Mouse (Mus musculus): ENCODE measurements around the gene Defb42. TPM values are rescaled to one million over a fixed set of nuclear protein-coding genes. Genes with fewer than 3 reads are reported as not detected.

The Defb42 gene
- not detected in 2 replicates for polyA plus RNA-seq (2012; ENCODE audit: insufficient read depth, insufficient read length, low replicate concordance, missing spikeins)

GRCm38 (mm10) chr14:63046691-63047090 is at the start of gene Defb42:
Gene Defb42, plus strand, starts transcription at chr14:63046991.
- WGBS = 88% methylated on average over 3 of the region's 3 CpGs
- Histone ChIP-seq H3K4me3 (ENCODE audit: insufficient read depth, low read depth, low read length) (no peak within 1 kb of the TSS), H3K4me1 (ENCODE audit: control insufficient read depth, insufficient read depth, low read length) (no peaks in the 10 kb centered on the region), H3K27ac (ENCODE audit: insufficient read depth, low read depth, low read length) (no peak within 1 kb of the TSS)
- no peak for TF ChIP-seq POLR2A (IDR thresholded peaks at IDR 0.05; ENCODE audit: insufficient read depth, low read depth, low read length)
- TF ChIP-seq CTCF (IDR thresholded peaks at IDR 0.05; ENCODE audit: insufficient read depth, low read depth, low read length) = no peak

- Histone ChIP-seq H3K4me1 (ENCODE audit: control insufficient read depth, insufficient read depth, low read length) (no peaks in the 10 kb centered on the region), H3K4me3 (ENCODE audit: insufficient read depth, low read depth, low read length) (no peak within 1 kb of the TSS), H3K27ac (ENCODE audit: insufficient read depth, low read depth, low read length) (no peak within 1 kb of the TSS)
- TF ChIP-seq CTCF (IDR thresholded peaks at IDR 0.05; ENCODE audit: insufficient read depth, low read depth, low read length) = no peak
- TF ChIP-seq POLR2A (IDR thresholded peaks at IDR 0.05; ENCODE audit: insufficient read depth, low read depth, low read length) = no peak
- 77% methylated on average over 8 of the region's 8 CpGs for WGBS
These were observed 49.0 kb upstream of the Defb42 start, which contains the start of gene Defb47 for GRCm38 (mm10) chr14:62997777-62998176. Gene Defb47, plus strand, starts transcription at chr14:62998077.

GRCm38 (mm10) chr14:62998977-62999376 is 47.8 kb upstream of the Defb42 start:
- WGBS = 92% methylated on average over 4 of the region's 4 CpGs
- no peak overlapping the region for H3K27ac ChIP-seq (ENCODE audit: insufficient read depth, low read depth, low read length)
- no peak overlapping the region for H3K4me3 ChIP-seq (ENCODE audit: insufficient read depth, low read depth, low read length)
- H3K4me1 ChIP-seq (ENCODE audit: control insufficient read depth, insufficient read depth, low read length) = no peaks in the 10 kb centered on the region
- no peak for TF ChIP-seq POLR2A (IDR thresholded peaks at IDR 0.05; ENCODE audit: insufficient read depth, low read depth, low read length)
- no peak for TF ChIP-seq CTCF (IDR thresholded peaks at IDR 0.05; ENCODE audit: insufficient read depth, low read depth, low read length)

GRCm38 (mm10) chr14:63002588-63002987 is 44.2 kb upstream of the Defb42 start:
- WGBS = 40% methylated on average over 2 of the region's 2 CpGs
- H3K27ac ChIP-seq (ENCODE audit: insufficient read depth, low read depth, low read length) = no peak overlapping the region
- TF ChIP-seq CTCF (IDR thresholded peaks at IDR 0.05; ENCODE audit: insufficient read depth, low read depth, low read length) (no peak), POLR2A (IDR thresholded peaks at IDR 0.05; ENCODE audit: insufficient read depth, low read depth, low read length) (no peak)
- no peak overlapping the region for H3K4me3 ChIP-seq (ENCODE audit: insufficient read depth, low read depth, low read length)
- no peaks in the 10 kb centered on the region for H3K4me1 ChIP-seq (ENCODE audit: control insufficient read depth, insufficient read depth, low read length)

- H3K4me1 ChIP-seq (ENCODE audit: control insufficient read depth, insufficient read depth, low read length) = no peaks in the 10 kb centered on the region
- H3K4me3 ChIP-seq (ENCODE audit: insufficient read depth, low read depth, low read length) = no peak within 1 kb of the TSS
- WGBS = 97% methylated on average over 5 of the region's 5 CpGs
- TF ChIP-seq POLR2A (IDR thresholded peaks at IDR 0.05; ENCODE audit: insufficient read depth, low read depth, low read length) (no peak), CTCF (IDR thresholded peaks at IDR 0.05; ENCODE audit: insufficient read depth, low read depth, low read length) (no peak)
- no peak within 1 kb of the TSS for H3K27ac ChIP-seq (ENCODE audit: insufficient read depth, low read depth, low read length)
These were observed 35.3 kb upstream of the Defb42 start, which contains the start of gene Defb43 for GRCm38 (mm10) chr14:63011471-63011870. Gene Defb43, plus strand, starts transcription at chr14:63011771.

GRCm38 (mm10) chr14:63013082-63013481 is 33.7 kb upstream of the Defb42 start:
- Histone ChIP-seq H3K27ac (ENCODE audit: insufficient read depth, low read depth, low read length) (no peak overlapping the region), H3K4me1 (ENCODE audit: control insufficient read depth, insufficient read depth, low read length) (no peaks in the 10 kb centered on the region), H3K4me3 (ENCODE audit: insufficient read depth, low read depth, low read length) (no peak overlapping the region)
- 62% methylated on average over 4 of the region's 4 CpGs for WGBS
- TF ChIP-seq POLR2A (IDR thresholded peaks at IDR 0.05; ENCODE audit: insufficient read depth, low read depth, low read length) (no peak), CTCF (IDR thresholded peaks at IDR 0.05; ENCODE audit: insufficient read depth, low read depth, low read length) (no peak)

- no peaks in the 10 kb centered on the region for H3K4me1 ChIP-seq (ENCODE audit: control insufficient read depth, insufficient read depth, low read length)
- 63% methylated on average over 4 of the region's 4 CpGs for WGBS
- no peak overlapping the region for H3K4me3 ChIP-seq (ENCODE audit: insufficient read depth, low read depth, low read length)
- H3K27ac ChIP-seq (ENCODE audit: insufficient read depth, low read depth, low read length) = no peak overlapping the region
- TF ChIP-seq POLR2A (IDR thresholded peaks at IDR 0.05; ENCODE audit: insufficient read depth, low read depth, low read length) (no peak), CTCF (IDR thresholded peaks at IDR 0.05; ENCODE audit: insufficient read depth, low read depth, low read length) (no peak)
These were observed 32.1 kb upstream of the Defb42 start for GRCm38 (mm10) chr14:63014667-63015066.

GRCm38 (mm10) chr14:63020524-63021156 is 26.2 kb upstream of the Defb42 start:
- Histone ChIP-seq H3K4me1 (ENCODE audit: control insufficient read depth, insufficient read depth, low read length) (0 out of 2 replicates have a peak, but pooled peaks cover 5% of the 10 kb centered on the region), H3K4me3 (ENCODE audit: insufficient read depth, low read depth, low read length) (no peak overlapping the region), H3K27ac (ENCODE audit: insufficient read depth, low read depth, low read length) (no peak overlapping the region)
- 45% methylated on average over 6 of the region's 6 CpGs for whole genome bisulfite sequencing
- TF ChIP-seq CTCF (IDR thresholded peaks at IDR 0.05; ENCODE audit: insufficient read depth, low read depth, low read length) = no peak

- 72% methylated on average over 14 of the region's 14 CpGs for WGBS
- H3K27ac ChIP-seq (ENCODE audit: insufficient read depth, low read depth, low read length) = no peak within 1 kb of the TSS
- no peak within 1 kb of the TSS for H3K4me3 ChIP-seq (ENCODE audit: insufficient read depth, low read depth, low read length)
- TF ChIP-seq POLR2A (IDR thresholded peaks at IDR 0.05; ENCODE audit: insufficient read depth, low read depth, low read length) (no peak), CTCF (IDR thresholded peaks at IDR 0.05; ENCODE audit: insufficient read depth, low read depth, low read length) (no peak)
- peaks cover 4% of the 10 kb centered on the region; the same call in 1 of the 2 replicates for H3K4me1 ChIP-seq (ENCODE audit: control insufficient read depth, insufficient read depth, low read length)
These were observed 3.1 kb downstream of the Defb42 start, which contains the start of gene Defb30 for GRCm38 (mm10) chr14:63049910-63050370. Gene Defb30, minus strand, starts transcription at chr14:63049960.
